Mouse (Mus musculus) kidney, adult 2 months (tissue): ENCODE data around the gene 2610528J11Rik. TPM values are rescaled to one million over a fixed set of nuclear protein-coding genes. Genes with fewer than 3 reads are reported as not detected.
A peak's percentile ranks its signal among the peaks of the same experiment; 100 is the strongest.

Source experiments
- DNase-seq: peaks from one replicate; pipeline ENCODE4 v3.0.0; 2021
- H3K27ac ChIP-seq: fragments of 200-500 bp; 2 replicates; pipeline ENCODE4 v1.5.1; 2012; ENCODE audit warnings: low read depth, low read length, control low read depth, inconsistent platforms; ENCODE audit not compliant: insufficient read depth
- H3K27me3 ChIP-seq: fragments of 200-500 bp; replicated peaks from 2 replicates; pipeline ENCODE4 v1.6.1; 2012; ENCODE audit warnings: mild to moderate bottlenecking, moderate library complexity, low read length, inconsistent platforms; ENCODE audit not compliant: control insufficient read depth, insufficient read depth
- H3K36me3 ChIP-seq: fragments of 200-500 bp; 2 replicates; pipeline ENCODE4 v1.6.1; 2012; ENCODE audit warnings: mild to moderate bottlenecking, moderate library complexity, low read length, inconsistent platforms; ENCODE audit not compliant: control insufficient read depth, insufficient read depth
- H3K4me1 ChIP-seq: fragments of 200-500 bp; 2 replicates; pipeline ENCODE4 v1.6.1; 2011; ENCODE audit warnings: low read length; ENCODE audit not compliant: control insufficient read depth, insufficient read depth
- H3K4me3 ChIP-seq: fragments of 200-500 bp; 2 replicates; pipeline ENCODE4 v1.5.1; 2011; ENCODE audit warnings: mild to moderate bottlenecking, low read depth, low read length, control low read depth; ENCODE audit not compliant: insufficient read depth
- CTCF ChIP-seq: fragments of 200-500 bp; conservative IDR thresholded peaks from 2 replicates; pipeline ENCODE4 v1.5.1; 2011; ENCODE audit warnings: low read depth, mild to moderate bottlenecking, control low read depth, low read length, moderate library complexity, mixed read lengths; ENCODE audit not compliant: insufficient read depth, insufficient read length
- POLR2A ChIP-seq: fragments of 200-500 bp; IDR thresholded peaks from one replicate; pipeline ENCODE4 v1.6.1; 2011; ENCODE audit warnings: low read depth, low read length, control low read depth
- whole genome bisulfite sequencing: fragments of 180-500 bp; shearing (Covaris S2); methylation state at CpG from one replicate; pipeline ENCODE4 v1.1.7; 2018; 5-methylcytosine and 5-hydroxymethylcytosine counted together
- polyA plus RNA-seq: library from polyadenylated mRNA; depleted of rRNA; stranded (reverse); fragments of >200 nt; gene quantifications from 2 replicates; pipeline ENCODE4 v1.2.3, GENCODE M21; 2012

2610528J11Rik gene
- polyA plus RNA-seq, 1 experiment: 182 TPM

DNA sequence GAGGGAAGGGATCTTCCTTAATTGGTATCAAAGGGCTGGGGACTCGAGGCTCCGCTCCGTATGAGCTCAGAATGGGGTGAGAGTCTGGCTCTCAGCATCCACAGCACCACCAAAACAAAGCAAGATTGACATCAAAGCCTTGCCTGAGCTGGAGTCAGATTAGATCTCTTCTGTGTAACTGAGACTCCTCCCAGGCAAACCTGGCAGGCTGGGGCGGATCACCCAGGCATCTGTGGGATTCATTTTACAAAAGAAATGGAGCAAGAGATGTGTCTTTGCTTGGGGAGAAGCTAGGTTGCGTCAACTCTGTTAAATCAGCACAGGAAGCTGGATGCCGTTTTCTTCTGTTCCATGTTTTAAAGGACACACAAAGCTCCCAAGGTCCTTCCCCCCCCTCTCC, 17.7 kb upstream of the 2610528J11Rik start:
- Histone ChIP-seq H3K36me3 (no peaks in the 10 kb centered on the region), H3K27ac (no peak overlapping the region), H3K27me3 (no peaks in the 10 kb centered on the region), H3K4me1 (peaks cover 3% of the 10 kb centered on the region; the same call in 1 of the 2 replicates), H3K4me3 (no peak overlapping the region)
- 42% methylated on average over 6 of the region's 6 CpGs for WGBS
- no peak for DNase-seq
- TF ChIP-seq POLR2A (no peak), CTCF (no peak)

DNA sequence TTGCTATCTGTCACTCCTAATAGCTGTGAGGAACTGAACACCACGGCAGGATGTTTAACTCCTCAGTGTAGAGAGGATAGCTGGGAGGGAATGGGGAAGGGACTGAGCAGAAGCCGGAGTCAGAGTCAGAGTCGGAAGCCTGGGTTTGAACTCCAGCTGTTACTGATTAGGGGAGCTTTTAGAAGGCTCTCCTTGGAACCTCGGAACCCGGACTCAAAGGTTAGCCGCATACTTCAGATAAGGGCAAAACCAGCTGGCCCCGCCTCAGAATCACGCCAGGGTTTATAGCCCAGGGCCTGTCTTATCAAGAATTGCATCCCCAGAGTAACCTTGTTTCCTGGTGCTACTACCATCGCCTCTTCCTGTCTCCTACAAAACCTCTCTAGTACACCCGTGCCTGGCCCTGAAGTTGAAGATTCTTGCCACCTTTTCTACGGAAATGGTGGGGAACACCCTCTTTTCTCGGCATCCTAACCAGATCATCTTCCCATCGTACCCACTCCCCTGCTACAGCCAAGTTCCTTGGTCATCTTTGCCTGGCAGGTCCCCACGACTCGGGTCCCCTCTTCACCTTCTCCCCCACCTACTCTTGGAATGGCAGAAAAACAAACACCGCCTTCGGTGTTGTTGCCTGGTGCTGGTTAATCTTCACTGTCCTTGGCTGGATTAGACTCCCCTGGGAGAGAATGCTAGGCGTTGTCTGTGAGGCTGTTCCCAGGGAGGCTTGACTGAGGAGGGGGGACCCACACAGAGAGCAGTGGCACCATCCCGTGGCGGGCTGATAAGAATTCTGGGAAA, 9.9 kb upstream of the 2610528J11Rik start:
- Histone ChIP-seq H3K4me1 (peaks cover 16% of the 10 kb centered on the region), H3K4me3 (no peak overlapping the region), H3K36me3 (no peaks in the 10 kb centered on the region), H3K27ac (peak overlapping the region; percentile 4; the same call in 1 of the 2 replicates), H3K27me3 (no peaks in the 10 kb centered on the region)
- WGBS: 34% methylated on average over 20 of the region's 20 CpGs
- peak; percentile 82 for DNase-seq
- TF ChIP-seq POLR2A (no peak), CTCF (peak; percentile 33; the same call in 1 of the 2 replicates)

GRCm38 (mm10) chr4:118517497-118518146, 9.2 kb upstream of the 2610528J11Rik start:
- no peak for DNase-seq
- Histone ChIP-seq H3K4me3 (no peak overlapping the region), H3K27ac (peak overlapping the region; percentile 4; the same call in 1 of the 2 replicates), H3K27me3 (no peaks in the 10 kb centered on the region), H3K4me1 (peaks cover 16% of the 10 kb centered on the region), H3K36me3 (no peaks in the 10 kb centered on the region)
- TF ChIP-seq POLR2A: no peak
- TF ChIP-seq CTCF: no peak
- 47% methylated on average over 16 of the region's 16 CpGs for WGBS

DNA sequence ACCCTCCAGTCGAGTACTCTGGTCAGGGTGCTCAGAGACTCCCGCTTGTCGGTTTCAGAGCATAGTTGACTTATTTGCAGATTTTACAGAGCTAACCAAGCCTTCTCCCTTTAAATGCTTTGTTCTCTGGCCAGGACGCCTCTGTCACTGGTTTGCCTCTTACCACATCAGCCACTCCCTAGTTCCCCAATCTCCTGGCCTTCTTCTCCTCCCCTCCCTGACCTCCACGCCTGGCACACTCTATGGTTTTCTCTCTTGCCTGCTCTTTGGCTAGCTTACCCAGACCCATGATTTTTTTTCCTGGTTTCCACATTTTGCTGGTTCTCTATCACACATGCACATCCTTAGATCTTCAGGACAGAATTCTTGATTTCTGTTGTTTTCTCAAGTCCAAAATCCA, 8.6 kb upstream of the 2610528J11Rik start:
- no peak overlapping the region for H3K4me3 ChIP-seq
- no peaks in the 10 kb centered on the region for H3K36me3 ChIP-seq
- WGBS: 84% methylated on average over 5 of the region's 5 CpGs
- no peak overlapping the region for H3K27ac ChIP-seq
- no peaks in the 10 kb centered on the region for H3K27me3 ChIP-seq
- peaks cover 16% of the 10 kb centered on the region for H3K4me1 ChIP-seq
- TF ChIP-seq CTCF (no peak), POLR2A (no peak)
- DNase-seq: no peak

DNA sequence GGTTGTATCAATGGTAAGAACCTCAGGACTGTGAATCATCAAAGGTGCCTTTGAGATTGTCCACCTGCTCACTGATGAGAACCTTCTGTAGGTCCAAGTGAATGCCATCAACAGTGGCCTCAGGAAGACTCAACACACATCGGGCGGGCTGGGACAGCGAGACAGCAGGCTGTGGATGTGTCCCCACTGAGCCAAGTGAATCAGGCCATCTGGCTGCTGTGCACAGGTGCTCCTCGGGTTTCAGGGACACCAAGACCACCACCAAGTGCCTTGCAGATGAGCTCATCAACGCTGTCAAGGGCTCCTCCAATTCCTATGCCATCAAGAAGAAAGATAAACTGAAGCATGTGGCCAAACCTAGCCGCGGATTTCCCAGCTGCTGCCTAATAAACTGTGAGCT, 4.6 kb upstream of the 2610528J11Rik start:
- peaks cover 10% of the 10 kb centered on the region for H3K4me1 ChIP-seq
- no peak for TF ChIP-seq POLR2A
- no peak for TF ChIP-seq CTCF
- no peak overlapping the region for H3K4me3 ChIP-seq
- 89% methylated on average over 7 of the region's 7 CpGs for WGBS
- H3K27me3 ChIP-seq: no peaks in the 10 kb centered on the region
- no peak for DNase-seq
- no peaks in the 10 kb centered on the region for H3K36me3 ChIP-seq
- no peak overlapping the region for H3K27ac ChIP-seq

DNA sequence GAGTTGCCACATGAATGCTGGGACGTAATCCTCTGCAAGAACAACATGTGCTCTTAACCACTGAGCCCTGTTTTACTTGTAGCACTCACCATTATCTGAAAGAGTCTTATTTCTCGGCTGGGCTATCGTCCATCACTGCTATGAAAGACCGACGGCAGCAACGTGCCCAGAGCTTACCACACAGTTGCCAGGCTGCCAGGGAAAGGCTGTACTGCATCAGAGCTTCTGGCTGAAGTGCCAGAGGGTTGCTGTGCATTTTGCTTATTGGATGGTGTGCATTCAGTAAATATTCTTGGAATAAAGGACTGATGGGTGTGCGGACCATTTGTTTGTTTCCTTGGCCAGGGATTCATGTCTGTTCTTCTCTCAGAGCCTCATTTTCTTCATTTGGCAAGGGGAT, 2.8 kb upstream of the 2610528J11Rik start:
- Histone ChIP-seq H3K4me3 (no peak overlapping the region), H3K27me3 (no peaks in the 10 kb centered on the region), H3K36me3 (no peaks in the 10 kb centered on the region), H3K4me1 (peaks cover 5% of the 10 kb centered on the region), H3K27ac (no peak overlapping the region)
- 78% methylated on average over 7 of the region's 7 CpGs for WGBS
- no peak for DNase-seq
- TF ChIP-seq POLR2A (no peak), CTCF (no peak)

DNA sequence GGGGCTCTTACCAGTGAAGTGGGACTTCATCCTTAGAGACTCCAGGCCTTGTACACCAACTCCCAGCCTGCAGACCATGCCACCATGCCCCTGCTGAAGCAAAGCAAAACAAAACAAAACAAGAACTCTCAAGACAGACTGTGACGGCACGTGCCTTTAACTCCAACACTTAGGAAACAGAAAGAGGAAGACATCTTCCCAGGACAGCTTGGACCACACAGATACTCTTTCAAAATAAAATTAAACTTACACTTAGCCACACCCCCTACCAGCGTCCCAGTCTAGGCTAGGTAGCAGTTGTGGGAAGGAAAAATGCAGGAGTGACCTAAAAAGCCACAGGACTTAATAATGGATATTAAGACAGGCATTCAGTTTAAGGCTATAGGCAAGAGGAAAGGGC, 1.0 kb upstream of the 2610528J11Rik start:
- no peak for DNase-seq
- TF ChIP-seq POLR2A: no peak
- H3K36me3 ChIP-seq: no peaks in the 10 kb centered on the region; the same call in 1 of the 2 replicates
- no peaks in the 10 kb centered on the region for H3K27me3 ChIP-seq
- 61% methylated on average over 3 of the region's 3 CpGs for WGBS
- H3K4me3 ChIP-seq: no peak overlapping the region
- peak overlapping the region; percentile 98 for H3K27ac ChIP-seq
- peaks cover 5% of the 10 kb centered on the region for H3K4me1 ChIP-seq
